Mouse (Mus musculus) bone marrow, adult 2 months (tissue): ENCODE measurements around the gene Nhp2. TPM values are rescaled to one million over a fixed set of nuclear protein-coding genes. Genes with fewer than 3 reads are reported as not detected.
"Not testable (repeated sequence)": the region's sequence is repeated elsewhere in the genome, so short reads cannot be mapped to it uniquely, and the experiment has no call there.

Source experiments
- H3K27ac ChIP-seq: fragments of 200-500 bp; 2 replicates; pipeline ENCODE4 v1.5.1; 2012; ENCODE audit warnings: low read depth, mild to moderate bottlenecking, control low read depth, inconsistent platforms, low read length; ENCODE audit not compliant: control insufficient read depth, poor library complexity, insufficient read depth
- H3K4me1 ChIP-seq: fragments of 200-500 bp; 2 replicates; pipeline ENCODE4 v1.6.1; 2011; ENCODE audit warnings: low read length; ENCODE audit not compliant: control insufficient read depth, insufficient read depth
- H3K4me3 ChIP-seq: fragments of 200-500 bp; replicated peaks from 2 replicates; pipeline ENCODE3; 2011; ENCODE audit warnings: mild to moderate bottlenecking, low read depth, low read length, control low read depth; ENCODE audit not compliant: control insufficient read depth
- CTCF ChIP-seq: fragments of 200-500 bp; IDR thresholded peaks from 2 replicates; pipeline ENCODE4 v1.5.1; 2011; ENCODE audit warnings: low read length, control low read depth; ENCODE audit not compliant: control insufficient read depth, insufficient read depth
- POLR2A ChIP-seq: fragments of 200-500 bp; IDR thresholded peaks from 2 replicates; pipeline ENCODE4 v1.6.1; 2011; ENCODE audit warnings: low read depth, mild to moderate bottlenecking, control low read depth, low read length, borderline replicate concordance; ENCODE audit not compliant: control insufficient read depth
- WGBS: fragments of 180-500 bp; shearing (Covaris S2); methylation state at CpG from one replicate; pipeline ENCODE4 v1.1.7; 2018; 5-methylcytosine and 5-hydroxymethylcytosine counted together
- polyA plus RNA-seq: library from polyadenylated mRNA; stranded (reverse); fragments of >200 nt; gene quantifications from 2 replicates; pipeline ENCODE4 v1.2.4, GENCODE M21; 2011; ENCODE audit warnings: low replicate concordance; ENCODE audit not compliant: missing spikeins, insufficient read depth, insufficient read length

Gene Nhp2
- polyA plus RNA-seq, 1 experiment = 118 TPM

DNA sequence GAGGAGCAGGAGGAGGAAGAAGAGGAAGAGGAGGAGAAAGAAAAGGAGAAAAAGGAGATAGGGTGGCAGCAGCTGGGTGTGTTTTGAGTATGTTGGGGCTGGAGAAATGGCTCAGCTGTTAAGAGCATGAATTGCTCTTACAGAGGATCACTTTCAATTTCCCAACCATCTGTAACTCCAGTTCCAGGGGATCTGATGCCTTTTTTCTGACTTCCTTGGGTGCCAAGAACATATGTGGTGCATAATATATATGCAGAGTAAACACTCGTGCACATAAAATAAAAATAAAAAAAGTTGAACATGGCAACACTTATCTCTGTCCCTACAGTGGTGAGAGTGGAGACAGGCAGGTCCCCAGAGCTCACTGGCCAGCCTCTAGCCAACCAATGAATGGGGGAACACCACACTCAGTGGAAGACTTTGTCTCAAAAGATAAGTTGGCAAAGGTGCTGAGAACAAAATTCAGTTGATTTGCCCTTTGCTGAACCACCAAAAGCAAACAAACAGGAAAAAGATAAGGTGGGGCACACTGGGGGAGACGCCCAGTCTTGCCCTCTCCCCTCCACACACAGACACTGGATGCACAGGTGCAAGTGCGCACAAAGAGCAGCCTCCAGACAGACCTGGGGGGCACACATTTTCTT is 10.1 kb upstream of the Nhp2 start:
- H3K27ac ChIP-seq = peak overlapping the region; percentile 45; the same call in 1 of the 2 replicates
- H3K4me3 ChIP-seq = no peak overlapping the region
- 51% methylated on average over 3 of the region's 3 CpGs for WGBS
- H3K4me1 ChIP-seq = no peaks in the 10 kb centered on the region; the same call in 1 of the 2 replicates
- no peak for TF ChIP-seq CTCF
- TF ChIP-seq POLR2A = no peak

DNA sequence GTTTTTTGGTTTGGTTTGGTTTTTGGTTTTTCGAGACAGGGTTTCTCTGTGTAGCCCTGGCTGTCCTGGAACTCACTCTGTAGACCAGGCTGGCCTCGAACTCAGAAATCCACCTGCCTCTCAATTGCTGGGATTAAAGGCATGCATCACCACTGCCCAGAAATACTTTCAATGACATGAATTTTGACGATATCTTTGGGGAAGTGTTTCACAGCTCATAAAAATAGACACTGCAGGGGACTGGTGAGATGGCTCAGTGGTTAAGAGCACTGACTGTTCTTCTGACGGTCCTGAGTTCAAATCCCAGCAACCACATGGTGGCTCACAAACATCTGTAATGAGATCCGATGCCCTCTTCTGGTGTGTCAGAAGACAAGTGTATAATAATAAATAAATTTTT is 9.6 kb upstream of the Nhp2 start:
- not testable (repeated sequence) for H3K4me1 ChIP-seq, H3K4me3 ChIP-seq, H3K27ac ChIP-seq
- WGBS = 61% methylated on average over 5 of the region's 5 CpGs

- 84% methylated on average over 8 of the region's 8 CpGs for WGBS
- Histone ChIP-seq H3K27ac (no peak overlapping the region), H3K4me1 (peaks cover 4% of the 10 kb centered on the region), H3K4me3 (no peak overlapping the region)
- TF ChIP-seq POLR2A (no peak), CTCF (no peak)
Observed at GRCm38 (mm10) chr11:51614256-51614655, 5.3 kb upstream of the Nhp2 start.

DNA sequence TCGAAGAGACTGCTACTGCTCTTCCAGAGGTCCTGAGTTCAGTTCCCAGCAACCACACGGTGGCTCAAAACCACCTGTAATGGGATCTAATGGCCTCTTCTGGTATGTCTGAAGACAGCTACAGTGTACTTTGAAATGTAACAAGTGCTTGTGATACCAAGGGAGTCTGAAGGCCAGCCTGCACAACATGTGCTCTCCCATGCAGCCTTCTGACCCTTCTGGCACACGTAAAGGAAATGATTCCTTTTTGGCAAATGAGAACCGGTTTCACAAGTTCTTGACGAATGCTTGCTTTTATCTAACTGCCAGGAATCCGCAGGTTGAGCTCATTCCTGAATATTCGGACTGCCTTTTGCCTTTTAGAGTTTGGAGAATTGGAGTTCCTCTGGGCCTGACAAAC is 4.4 kb upstream of the Nhp2 start:
- no peak for TF ChIP-seq CTCF
- no peak for TF ChIP-seq POLR2A
- Histone ChIP-seq H3K4me3 (peak overlapping the region; percentile 31), H3K4me1 (peaks cover 4% of the 10 kb centered on the region), H3K27ac (peak overlapping the region; percentile 86; the same call in 1 of the 2 replicates)
- 19% methylated on average over 7 of the region's 7 CpGs for WGBS

- WGBS = under 1% methylated on average over 14 of the region's 14 CpGs
- TF ChIP-seq POLR2A (peak; percentile 92), CTCF (no peak)
- H3K4me3 ChIP-seq = peak overlapping the region; percentile 85
- H3K4me1 ChIP-seq = peaks cover 4% of the 10 kb centered on the region
- peak overlapping the region; percentile 86 for H3K27ac ChIP-seq
Observed at GRCm38 (mm10) chr11:51615601-51616000, 3.9 kb upstream of the Nhp2 start.

DNA sequence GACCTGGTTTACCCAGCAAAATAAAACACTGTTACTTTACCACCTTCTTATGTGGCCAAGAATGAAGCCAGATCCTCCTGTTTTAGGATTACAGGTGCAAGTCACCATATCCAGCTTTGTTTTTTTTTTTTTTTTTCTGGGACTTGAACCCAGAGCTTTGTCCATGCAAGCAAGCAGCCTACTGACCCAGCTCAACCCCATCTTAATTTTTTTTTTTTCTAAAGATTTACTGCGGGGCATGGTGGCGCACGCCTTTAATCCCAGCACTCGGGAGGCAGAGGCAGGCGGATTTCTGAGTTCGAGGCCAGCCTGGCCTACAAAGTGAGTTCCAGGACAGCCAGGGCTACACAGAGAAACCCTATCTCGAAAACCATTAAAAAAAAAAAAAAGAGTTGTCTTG is 3.4 kb upstream of the Nhp2 start:
- H3K4me3 ChIP-seq, H3K4me1 ChIP-seq, H3K27ac ChIP-seq: not testable (repeated sequence)
- 85% methylated on average over 7 of the region's 7 CpGs for WGBS

DNA sequence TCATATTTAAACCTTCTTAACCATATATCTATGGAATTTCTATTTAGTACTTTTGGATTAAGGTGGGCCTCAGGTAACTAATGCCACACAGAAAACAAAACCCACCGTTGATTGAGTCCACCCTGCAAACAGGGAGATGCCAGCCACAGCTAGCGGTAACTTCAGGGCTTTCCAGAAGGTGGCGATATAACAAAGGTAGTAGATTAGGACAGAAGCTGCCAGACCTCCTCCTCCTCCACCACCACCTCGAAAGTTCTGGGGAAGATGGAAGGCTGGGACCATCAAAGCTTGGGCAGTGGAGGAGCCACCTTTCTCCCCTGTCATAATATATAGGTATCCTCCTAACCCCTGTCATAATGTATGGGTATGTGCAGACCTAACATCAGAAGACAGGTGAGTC is 1.8 kb upstream of the Nhp2 start:
- TF ChIP-seq POLR2A (no peak), CTCF (peak; percentile 76)
- H3K27ac ChIP-seq = no peak overlapping the region
- under 1% methylated on average over 4 of the region's 4 CpGs for WGBS
- H3K4me3 ChIP-seq = no peak overlapping the region
- H3K4me1 ChIP-seq = peaks cover 4% of the 10 kb centered on the region

DNA sequence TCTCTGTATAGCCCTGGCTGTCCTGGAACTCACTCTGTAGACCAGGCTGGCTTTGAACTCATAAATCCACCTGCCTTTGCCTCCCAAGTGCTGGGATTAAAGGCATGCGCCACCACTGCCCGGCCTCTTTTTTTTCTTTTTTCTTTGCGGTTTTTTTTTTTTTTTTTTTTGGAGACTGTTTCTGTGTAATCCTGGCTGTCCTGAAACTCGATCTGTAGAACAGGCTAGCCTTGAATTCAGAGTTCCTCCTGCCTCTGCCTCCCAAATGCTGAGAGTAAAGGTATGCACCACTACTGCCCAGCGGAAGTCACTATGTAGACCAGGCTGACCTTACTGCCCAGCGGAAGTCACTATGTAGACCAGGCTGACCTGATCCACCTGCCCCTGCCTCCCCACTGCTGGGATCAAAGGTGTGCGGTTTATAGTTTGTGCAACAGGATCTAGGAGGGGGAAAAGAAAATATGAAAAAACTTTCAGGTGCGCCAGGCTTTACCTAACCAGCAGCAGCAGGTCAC is 584 bp upstream of the Nhp2 start:
- WGBS = 23% methylated on average over 8 of the region's 8 CpGs
- Histone ChIP-seq H3K4me3 (peak overlapping the region; percentile 66), H3K27ac (peak overlapping the region; percentile 8; the same call in 1 of the 2 replicates), H3K4me1 (peaks cover 4% of the 10 kb centered on the region)
- TF ChIP-seq POLR2A = no peak
- no peak for TF ChIP-seq CTCF

GRCm38 (mm10) chr11:51620084-51620483 is 549 bp downstream of the Nhp2 start:
- TF ChIP-seq CTCF (no peak), POLR2A (no peak)
- under 1% methylated on average over 11 of the region's 11 CpGs for WGBS
- peaks cover 4% of the 10 kb centered on the region for H3K4me1 ChIP-seq
- peak overlapping the region; percentile 64 for H3K27ac ChIP-seq
- peak overlapping the region; percentile 93 for H3K4me3 ChIP-seq
